Mouse (Mus musculus): ENCODE measurements at regions not wholly inside any gene's neighbourhood (a gene's known extent, or its start where the extent isn't known, plus 50 kb on each side); places are given as distances from the start of the nearest gene placed in this dataset.
A peak's percentile ranks its signal among the peaks of the same experiment; 100 is the strongest.

- H3K9ac ChIP-seq (ENCODE audit: low read depth, low read length) = no peak overlapping the region
- H3K36me3 ChIP-seq (ENCODE audit: control insufficient read depth, insufficient read depth, low read length) = no peaks in the 10 kb centered on the region
- no peaks in the 10 kb centered on the region for H3K27me3 ChIP-seq (replicated peaks; ENCODE audit: control insufficient read depth, insufficient read depth, low read length)
- ATAC-seq (ENCODE audit: low read depth) = no peak
- no peak overlapping the region for H3K4me2 ChIP-seq (ENCODE audit: low read depth, low read length)
- no peak overlapping the region for H3K4me3 ChIP-seq (ENCODE audit: low read depth, low read length)
- 60% methylated on average over 2 of the region's 2 CpGs for WGBS
- H3K4me1 ChIP-seq (ENCODE audit: control insufficient read depth, insufficient read depth, low read length) = no peaks in the 10 kb centered on the region
- H3K9me3 ChIP-seq (ENCODE audit: control insufficient read depth, low read length) = 0 out of 2 replicates have a peak, but pooled peaks cover 5% of the 10 kb centered on the region
- no peak overlapping the region for H3K27ac ChIP-seq (replicated peaks; ENCODE audit: low read depth, low read length)
- no peak for DNase-seq (ENCODE audit: low spot score)
Measured at GRCm38 (mm10) chr1:152313480-152313879, 73.0 kb downstream of the Tsen15 start.

- ATAC-seq (ENCODE audit: low read depth) (no peak), DNase-seq (ENCODE audit: low spot score) (no peak)
- H3K4me2 ChIP-seq (ENCODE audit: low read depth, low read length) = no peak overlapping the region
- no peaks in the 10 kb centered on the region for H3K9me3 ChIP-seq (ENCODE audit: control insufficient read depth, low read length)
- H3K4me3 ChIP-seq (ENCODE audit: low read depth, low read length) = no peak overlapping the region
- H3K27ac ChIP-seq (replicated peaks; ENCODE audit: low read depth, low read length) = no peak overlapping the region
- H3K9ac ChIP-seq (ENCODE audit: low read depth, low read length) = no peak overlapping the region
- no peaks in the 10 kb centered on the region for H3K27me3 ChIP-seq (replicated peaks; ENCODE audit: control insufficient read depth, insufficient read depth, low read length)
- peaks cover 9% of the 10 kb centered on the region for H3K4me1 ChIP-seq (ENCODE audit: control insufficient read depth, insufficient read depth, low read length)
- 65% methylated on average over 3 of the region's 3 CpGs for WGBS
- H3K36me3 ChIP-seq (ENCODE audit: control insufficient read depth, insufficient read depth, low read length) = no peaks in the 10 kb centered on the region
Measured at GRCm38 (mm10) chr1:152305461-152305860, 81.0 kb downstream of the Tsen15 start.

- Histone ChIP-seq H3K27me3 (replicated peaks; ENCODE audit: control insufficient read depth, insufficient read depth, low read length) (no peaks in the 10 kb centered on the region), H3K4me3 (ENCODE audit: low read depth, low read length) (no peak overlapping the region), H3K36me3 (ENCODE audit: control insufficient read depth, insufficient read depth, low read length) (no peaks in the 10 kb centered on the region), H3K9ac (ENCODE audit: low read depth, low read length) (no peak overlapping the region), H3K9me3 (ENCODE audit: control insufficient read depth, low read length) (no peaks in the 10 kb centered on the region), H3K4me2 (ENCODE audit: low read depth, low read length) (no peak overlapping the region), H3K4me1 (ENCODE audit: control insufficient read depth, insufficient read depth, low read length) (peaks cover 9% of the 10 kb centered on the region), H3K27ac (replicated peaks; ENCODE audit: low read depth, low read length) (no peak overlapping the region)
- 64% methylated on average over 14 of the region's 14 CpGs for WGBS
- DNase-seq (ENCODE audit: low spot score) (peak; percentile 53), ATAC-seq (ENCODE audit: low read depth) (no peak)
Measured at GRCm38 (mm10) chr1:152304487-152305130, 81.9 kb downstream of the Tsen15 start.

GRCm38 (mm10) chr1:152301355-152301754, 85.1 kb downstream of the Tsen15 start:
- WGBS = 89% methylated on average over 8 of the region's 8 CpGs
- Histone ChIP-seq H3K36me3 (ENCODE audit: control insufficient read depth, insufficient read depth, low read length) (no peaks in the 10 kb centered on the region), H3K9ac (ENCODE audit: low read depth, low read length) (no peak overlapping the region), H3K27me3 (replicated peaks; ENCODE audit: control insufficient read depth, insufficient read depth, low read length) (no peaks in the 10 kb centered on the region), H3K9me3 (ENCODE audit: control insufficient read depth, low read length) (no peaks in the 10 kb centered on the region), H3K27ac (replicated peaks; ENCODE audit: low read depth, low read length) (no peak overlapping the region), H3K4me1 (ENCODE audit: control insufficient read depth, insufficient read depth, low read length) (peaks cover 9% of the 10 kb centered on the region), H3K4me2 (ENCODE audit: low read depth, low read length) (no peak overlapping the region), H3K4me3 (ENCODE audit: low read depth, low read length) (no peak overlapping the region)
- ATAC-seq (ENCODE audit: low read depth) (no peak), DNase-seq (ENCODE audit: low spot score) (no peak)

- no peaks in the 10 kb centered on the region for H3K9me3 ChIP-seq (ENCODE audit: control insufficient read depth, low read length)
- no peaks in the 10 kb centered on the region for H3K27me3 ChIP-seq (replicated peaks; ENCODE audit: control insufficient read depth, insufficient read depth, low read length)
- ATAC-seq (ENCODE audit: low read depth) = no peak
- WGBS = 71% methylated on average over 9 of the region's 9 CpGs
- DNase-seq (ENCODE audit: low spot score) = no peak
- H3K4me3 ChIP-seq (ENCODE audit: low read depth, low read length) = no peak overlapping the region
- no peaks in the 10 kb centered on the region for H3K4me1 ChIP-seq (ENCODE audit: control insufficient read depth, insufficient read depth, low read length)
- no peak overlapping the region for H3K4me2 ChIP-seq (ENCODE audit: low read depth, low read length)
- H3K27ac ChIP-seq (replicated peaks; ENCODE audit: low read depth, low read length) = no peak overlapping the region
- H3K9ac ChIP-seq (ENCODE audit: low read depth, low read length) = no peak overlapping the region
- H3K36me3 ChIP-seq (ENCODE audit: control insufficient read depth, insufficient read depth, low read length) = no peaks in the 10 kb centered on the region
Measured at GRCm38 (mm10) chr1:152292196-152292736, 94.2 kb downstream of the Tsen15 start.

- Histone ChIP-seq H3K4me1 (ENCODE audit: control insufficient read depth, insufficient read depth, low read length) (no peaks in the 10 kb centered on the region), H3K27me3 (replicated peaks; ENCODE audit: control insufficient read depth, insufficient read depth, low read length) (no peaks in the 10 kb centered on the region), H3K9ac (ENCODE audit: low read depth, low read length) (no peak overlapping the region), H3K36me3 (ENCODE audit: control insufficient read depth, insufficient read depth, low read length) (no peaks in the 10 kb centered on the region), H3K4me2 (ENCODE audit: low read depth, low read length) (no peak overlapping the region), H3K9me3 (ENCODE audit: control insufficient read depth, low read length) (no peaks in the 10 kb centered on the region), H3K27ac (replicated peaks; ENCODE audit: low read depth, low read length) (no peak overlapping the region), H3K4me3 (ENCODE audit: low read depth, low read length) (no peak overlapping the region)
- DNase-seq (ENCODE audit: low spot score) (peak; percentile 45), ATAC-seq (ENCODE audit: low read depth) (no peak)
- WGBS = 41% methylated on average over 7 of the region's 7 CpGs
Measured at GRCm38 (mm10) chr1:152290768-152291167, 95.7 kb downstream of the Tsen15 start.

- Histone ChIP-seq H3K4me3 (ENCODE audit: low read depth, low read length) (no peak overlapping the region), H3K4me1 (ENCODE audit: control insufficient read depth, insufficient read depth, low read length) (no peaks in the 10 kb centered on the region), H3K36me3 (ENCODE audit: control insufficient read depth, insufficient read depth, low read length) (no peaks in the 10 kb centered on the region), H3K9me3 (ENCODE audit: control insufficient read depth, low read length) (no peaks in the 10 kb centered on the region), H3K4me2 (ENCODE audit: low read depth, low read length) (no peak overlapping the region), H3K9ac (ENCODE audit: low read depth, low read length) (no peak overlapping the region), H3K27me3 (replicated peaks; ENCODE audit: control insufficient read depth, insufficient read depth, low read length) (no peaks in the 10 kb centered on the region), H3K27ac (replicated peaks; ENCODE audit: low read depth, low read length) (no peak overlapping the region)
- 64% methylated on average over 15 of the region's 15 CpGs for whole genome bisulfite sequencing
- DNase-seq (ENCODE audit: low spot score) (no peak), ATAC-seq (ENCODE audit: low read depth) (no peak)
Measured at GRCm38 (mm10) chr1:152287566-152288490, 98.7 kb downstream of the Tsen15 start.

GRCm38 (mm10) chr1:152286677-152287076, 99.8 kb downstream of the Tsen15 start:
- H3K9ac ChIP-seq (ENCODE audit: low read depth, low read length) = no peak overlapping the region
- DNase-seq (ENCODE audit: low spot score) (no peak), ATAC-seq (ENCODE audit: low read depth) (no peak)
- WGBS = 68% methylated on average over 8 of the region's 8 CpGs
- H3K27me3 ChIP-seq (replicated peaks; ENCODE audit: control insufficient read depth, insufficient read depth, low read length) = no peaks in the 10 kb centered on the region
- no peaks in the 10 kb centered on the region for H3K4me1 ChIP-seq (ENCODE audit: control insufficient read depth, insufficient read depth, low read length)
- H3K36me3 ChIP-seq (ENCODE audit: control insufficient read depth, insufficient read depth, low read length) = no peaks in the 10 kb centered on the region
- H3K4me3 ChIP-seq (ENCODE audit: low read depth, low read length) = no peak overlapping the region
- H3K4me2 ChIP-seq (ENCODE audit: low read depth, low read length) = no peak overlapping the region
- H3K27ac ChIP-seq (replicated peaks; ENCODE audit: low read depth, low read length) = no peak overlapping the region
- H3K9me3 ChIP-seq (ENCODE audit: control insufficient read depth, low read length) = no peaks in the 10 kb centered on the region
